Mouse (Mus musculus) hindbrain, embryonic 11.5 days (tissue): ENCODE measurements around the gene Rims3. TPM values are rescaled to one million over a fixed set of nuclear protein-coding genes. Genes with fewer than 3 reads are reported as not detected.

Experiments
- ATAC-seq: fragments of 200-750 bp; cut with Nextera tagmentation; 2 replicates; pipeline ENCODE4 v1.8.0; 2017; ENCODE audit warnings: mild to moderate bottlenecking, moderate TSS enrichment, moderate library complexity; ENCODE audit not compliant: low FRiP score
- DNase-seq: peaks from one replicate; pipeline ENCODE4 v3.0.0-alpha.2; 2015; ENCODE audit warnings: low spot score
- H3K27ac ChIP-seq: fragments of 300-500 bp; sonication (generic); 2 replicates; pipeline ENCODE4 v1.5.1; 2014; ENCODE audit warnings: mild to moderate bottlenecking, low read depth, low read length
- H3K27me3 ChIP-seq: fragments of 300-500 bp; sonication (generic); 2 replicates; pipeline ENCODE4 v1.6.1; 2014; ENCODE audit warnings: mild to moderate bottlenecking, low read length, moderate library complexity, mixed read lengths; ENCODE audit not compliant: control insufficient read depth, insufficient read depth
- H3K36me3 ChIP-seq: fragments of 300-500 bp; sonication (generic); 2 replicates; pipeline ENCODE4 v1.6.1; 2014; ENCODE audit warnings: mild to moderate bottlenecking, low read length, moderate library complexity, mixed read lengths; ENCODE audit not compliant: control insufficient read depth, insufficient read depth
- H3K4me1 ChIP-seq: fragments of 300-500 bp; sonication (generic); replicated peaks from 2 replicates; pipeline ENCODE4 v1.6.1; 2014; ENCODE audit warnings: low read length, mixed read lengths; ENCODE audit not compliant: control insufficient read depth, insufficient read depth
- H3K4me2 ChIP-seq: fragments of 300-500 bp; sonication (generic); replicated peaks from 2 replicates; pipeline ENCODE4 v1.6.1; 2014; ENCODE audit warnings: mild to moderate bottlenecking, low read depth, low read length
- H3K4me3 ChIP-seq: fragments of 300-500 bp; sonication (generic); 2 replicates; pipeline ENCODE4 v1.5.1; 2014; ENCODE audit warnings: low read depth, low read length
- H3K9ac ChIP-seq: fragments of 300-500 bp; sonication (generic); 2 replicates; pipeline ENCODE4 v1.6.1; 2014; ENCODE audit warnings: low read depth, low read length
- H3K9me3 ChIP-seq: fragments of 300-500 bp; sonication (generic); 2 replicates; pipeline ENCODE4 v1.6.1; 2016; ENCODE audit warnings: low read length; ENCODE audit not compliant: control insufficient read depth
- WGBS: fragments of 180-500 bp; shearing (Covaris S2); extraction: QIAGEN DNeasy Blood & Tissue Kit; methylation state at CpG from one replicate; pipeline ENCODE4 v1.1.7; 2014; 5-methylcytosine and 5-hydroxymethylcytosine counted together
- polyA plus RNA-seq: library from polyadenylated mRNA; unstranded; fragments of >200 nt; fragmentation: Nextera tagmentation; extraction: Ambion mirVana; gene quantifications from 2 replicates; pipeline ENCODE4 v1.2.1, GENCODE M21; 2014

Gene Rims3
- polyA plus RNA-seq, 1 experiment from 2014 or later = 3.6 TPM

GRCm38 (mm10) chr4:120930736-120931135, 76.1 kb downstream of the Rims3 start:
- Histone ChIP-seq H3K4me2 (no peak overlapping the region), H3K27ac (no peak overlapping the region), H3K4me3 (no peak overlapping the region), H3K4me1 (no peaks in the 10 kb centered on the region), H3K27me3 (no peaks in the 10 kb centered on the region), H3K36me3 (no peaks in the 10 kb centered on the region), H3K9me3 (no peaks in the 10 kb centered on the region), H3K9ac (no peak overlapping the region)
- 95% methylated on average over 18 of the region's 18 CpGs for WGBS
- no peak for ATAC-seq
- DNase-seq = no peak

- no peak overlapping the region for H3K27ac ChIP-seq
- no peak overlapping the region for H3K4me3 ChIP-seq
- no peak overlapping the region for H3K9ac ChIP-seq
- no peaks in the 10 kb centered on the region for H3K4me1 ChIP-seq
- H3K36me3 ChIP-seq = no peaks in the 10 kb centered on the region
- no peaks in the 10 kb centered on the region for H3K9me3 ChIP-seq
- 84% methylated on average over 3 of the region's 3 CpGs for WGBS
- H3K4me2 ChIP-seq = no peak overlapping the region
- ATAC-seq (no peak), DNase-seq (no peak)
- no peaks in the 10 kb centered on the region for H3K27me3 ChIP-seq
Measured at GRCm38 (mm10) chr4:120935006-120935405, 80.4 kb downstream of the Rims3 start.

Other genes with a start within 250 kb of the Rims3 start
- 6.9 and 7.8 TPM in 2 replicates for gene Cited4, start 188.2 kb upstream of the Rims3 start, polyA plus RNA-seq
- 2.4 and 3.7 TPM in 2 replicates for gene Kcnq4, start 106.2 kb upstream of the Rims3 start, polyA plus RNA-seq
- gene Nfyc, start 23.2 kb upstream of the Rims3 start, polyA plus RNA-seq = 123 and 126 TPM in 2 replicates
- 32.0 and 37.1 TPM in 2 replicates for gene Exo5, start 70.2 kb downstream of the Rims3 start, polyA plus RNA-seq
- gene Zfp69, start 96.9 kb downstream of the Rims3 start, polyA plus RNA-seq = 9.7 and 10.9 TPM in 2 replicates
- gene Smap2, start 162.4 kb downstream of the Rims3 start, polyA plus RNA-seq = 20.4 and 21.9 TPM in 2 replicates
- gene Col9a2, start 184.6 kb downstream of the Rims3 start, polyA plus RNA-seq = 5.1 and 7.9 TPM in 2 replicates
- 24.3 and 28.2 TPM in 2 replicates for gene Zmpste24, start 243.4 kb downstream of the Rims3 start, polyA plus RNA-seq